Mouse (Mus musculus) adrenal gland (tissue): ENCODE measurements around the gene Hmcn1.

Source experiments
- intact Hi-C: fragments of 180-260 bp; cut with DNase I; formaldehyde crosslinking; loops from one replicate; pipeline ENCODE4 v1.15.1; 2025

Gene Hmcn1

GRCm38 (mm10) chr1:150890017-150890416 is 103.2 kb downstream of the Hmcn1 start:
- intact Hi-C loops: no loop called here

GRCm38 (mm10) chr1:150886267-150886666 is 107.0 kb downstream of the Hmcn1 start:
- intact Hi-C loops: no loop called here

- intact Hi-C loops: no loop called here
These were observed 114.8 kb downstream of the Hmcn1 start for GRCm38 (mm10) chr1:150878421-150878820.

GRCm38 (mm10) chr1:150877920-150878319 is 115.3 kb downstream of the Hmcn1 start:
- intact Hi-C loops: no loop called here

GRCm38 (mm10) chr1:150874025-150874424 is 119.2 kb downstream of the Hmcn1 start:
- intact Hi-C loops: no loop called here

- intact Hi-C loops: no loop called here
These were observed 120.0 kb downstream of the Hmcn1 start for GRCm38 (mm10) chr1:150873231-150873630.

GRCm38 (mm10) chr1:150872105-150872504 is 121.1 kb downstream of the Hmcn1 start:
- intact Hi-C loops: no loop called here

GRCm38 (mm10) chr1:150869189-150869588 is 124.0 kb downstream of the Hmcn1 start:
- intact Hi-C loops: no loop called here

GRCm38 (mm10) chr1:150866615-150867014 is 126.6 kb downstream of the Hmcn1 start:
- intact Hi-C loops: no loop called here

GRCm38 (mm10) chr1:150857779-150858178 is 135.5 kb downstream of the Hmcn1 start:
- intact Hi-C loops: no loop called here

GRCm38 (mm10) chr1:150833448-150833847 is 159.8 kb downstream of the Hmcn1 start:
- intact Hi-C loops: no loop called here

GRCm38 (mm10) chr1:150829851-150830250 is 163.4 kb downstream of the Hmcn1 start:
- intact Hi-C loops: no loop called here

- intact Hi-C loops: no loop called here
These were observed 166.1 kb downstream of the Hmcn1 start for GRCm38 (mm10) chr1:150827169-150827568.

- intact Hi-C loops: no loop called here
These were observed 168.8 kb downstream of the Hmcn1 start for GRCm38 (mm10) chr1:150824334-150825005.

- intact Hi-C loops: no loop called here
These were observed 177.0 kb downstream of the Hmcn1 start for GRCm38 (mm10) chr1:150816035-150816807.

GRCm38 (mm10) chr1:150814917-150815316 is 178.3 kb downstream of the Hmcn1 start:
- intact Hi-C loops: no loop called here

- intact Hi-C loops: no loop called here
These were observed 179.9 kb downstream of the Hmcn1 start for GRCm38 (mm10) chr1:150813381-150813780.

- intact Hi-C loops: no loop called here
These were observed 186.4 kb downstream of the Hmcn1 start for GRCm38 (mm10) chr1:150806864-150807263.

- intact Hi-C loops: no loop called here
These were observed 187.8 kb downstream of the Hmcn1 start for GRCm38 (mm10) chr1:150805466-150805865.

GRCm38 (mm10) chr1:150804235-150805099 is 188.8 kb downstream of the Hmcn1 start:
- intact Hi-C loops: no loop called here

GRCm38 (mm10) chr1:150802642-150803041 is 190.6 kb downstream of the Hmcn1 start:
- intact Hi-C loops: no loop called here
